Mouse (Mus musculus): ENCODE measurements around the gene Slc35b2.

Slc35b2 gene

GRCm38 (mm10) chr17:45545278-45545961, 18.3 kb upstream of the Slc35b2 start:
- no peak for DNase-seq (ENCODE audit: low read depth, low spot score)

- DNase-seq (ENCODE audit: low read depth, low spot score), result peak; percentile 74
Observed at GRCm38 (mm10) chr17:45546941-45547340, 16.7 kb upstream of the Slc35b2 start.

GRCm38 (mm10) chr17:45547461-45548190, 16.0 kb upstream of the Slc35b2 start:
- DNase-seq (ENCODE audit: low read depth, low spot score), result peak; percentile 85

GRCm38 (mm10) chr17:45548541-45549512, 14.8 kb upstream of the Slc35b2 start:
- peak; percentile 93 for DNase-seq (ENCODE audit: low read depth, low spot score)

- DNase-seq (ENCODE audit: low read depth, low spot score), result peak; percentile 88
Observed at GRCm38 (mm10) chr17:45549617-45550181, 14.0 kb upstream of the Slc35b2 start, which contains the start of gene Tmem151b. TSS of gene Tmem151b (minus strand) at chr17:45549677.

GRCm38 (mm10) chr17:45550253-45550652, 13.4 kb upstream of the Slc35b2 start:
- DNase-seq (ENCODE audit: low read depth, low spot score), result peak; percentile 33

GRCm38 (mm10) chr17:45551249-45551796, 12.4 kb upstream of the Slc35b2 start:
- no peak for DNase-seq (ENCODE audit: low read depth, low spot score)

- DNase-seq (ENCODE audit: low read depth, low spot score), result peak; percentile 89
Observed at GRCm38 (mm10) chr17:45551816-45552451, 11.7 kb upstream of the Slc35b2 start.

- no peak for DNase-seq (ENCODE audit: low read depth, low spot score)
Observed at GRCm38 (mm10) chr17:45553065-45553464, 10.6 kb upstream of the Slc35b2 start.

GRCm38 (mm10) chr17:45554420-45554819, 9.3 kb upstream of the Slc35b2 start:
- DNase-seq (ENCODE audit: low read depth, low spot score), result no peak

- peak; percentile 94 for DNase-seq (ENCODE audit: low read depth, low spot score)
Observed at GRCm38 (mm10) chr17:45555452-45556106, 8.1 kb upstream of the Slc35b2 start, which contains the start of gene Nfkbie. TSS of gene Nfkbie (plus strand) at chr17:45555703.

- no peak for DNase-seq (ENCODE audit: low read depth, low spot score)
Observed at GRCm38 (mm10) chr17:45556107-45556489, 7.6 kb upstream of the Slc35b2 start.

- DNase-seq (ENCODE audit: low read depth, low spot score), result no peak
Observed at GRCm38 (mm10) chr17:45556514-45557245, 7.0 kb upstream of the Slc35b2 start.

GRCm38 (mm10) chr17:45557246-45557824, 6.3 kb upstream of the Slc35b2 start:
- no peak for DNase-seq (ENCODE audit: low read depth, low spot score)

GRCm38 (mm10) chr17:45557998-45558862, 5.4 kb upstream of the Slc35b2 start:
- DNase-seq (ENCODE audit: low read depth, low spot score), result no peak

GRCm38 (mm10) chr17:45559732-45560525, 3.7 kb upstream of the Slc35b2 start:
- DNase-seq (ENCODE audit: low read depth, low spot score), result peak; percentile 69

GRCm38 (mm10) chr17:45563216-45563615, 458 bp upstream of the Slc35b2 start:
- DNase-seq (ENCODE audit: low read depth, low spot score), result no peak
